Mouse (Mus musculus) left cerebral cortex, adult 8-10 months (tissue): ENCODE data around the gene 0610012G03Rik. TPM values are rescaled to one million over a fixed set of nuclear protein-coding genes. Genes with fewer than 3 reads are reported as not detected.

Source experiments
- DNase-seq, 2 experiments: peaks; one replicate each; pipeline ENCODE4 v3.0.0; 2022; ENCODE audit warnings: low spot score in 2 of 2
- total RNA-seq, 4 experiments: library from RNA; stranded (reverse); gene quantifications; 2 replicates each; pipeline ENCODE4 v1.2.4; 2022

Gene 0610012G03Rik
- total RNA-seq, 4 experiments from 2014 or later: 34.8 to 38.9 (median 36.8) TPM

GRCm38 (mm10) chr16:31932840-31933697 lies 15.2 kb downstream of the 0610012G03Rik start:
- peak; percentile 82 to 95 for DNase-seq

DNA sequence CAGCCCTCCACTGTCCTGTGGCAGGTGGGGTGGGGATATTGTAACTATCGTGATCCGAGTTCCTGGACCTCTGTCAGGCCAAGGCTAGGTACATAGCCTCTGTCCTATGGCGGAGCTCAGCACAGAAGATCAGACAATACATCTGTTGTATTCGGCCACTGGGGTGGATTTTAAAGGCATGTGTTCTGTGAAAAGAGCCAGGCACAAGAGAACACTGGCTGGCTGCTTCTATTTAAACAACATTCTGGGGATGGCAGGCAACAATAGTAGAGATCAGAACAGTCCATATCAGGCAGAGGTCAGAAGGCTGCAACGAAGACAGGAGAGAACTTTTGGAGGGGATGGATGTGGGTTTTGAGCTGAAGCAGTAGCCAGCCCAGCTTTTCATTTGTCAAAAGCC lies 16.0 kb downstream of the 0610012G03Rik start:
- DNase-seq: peak in 1 of 2 experiments; percentile 28

DNA sequence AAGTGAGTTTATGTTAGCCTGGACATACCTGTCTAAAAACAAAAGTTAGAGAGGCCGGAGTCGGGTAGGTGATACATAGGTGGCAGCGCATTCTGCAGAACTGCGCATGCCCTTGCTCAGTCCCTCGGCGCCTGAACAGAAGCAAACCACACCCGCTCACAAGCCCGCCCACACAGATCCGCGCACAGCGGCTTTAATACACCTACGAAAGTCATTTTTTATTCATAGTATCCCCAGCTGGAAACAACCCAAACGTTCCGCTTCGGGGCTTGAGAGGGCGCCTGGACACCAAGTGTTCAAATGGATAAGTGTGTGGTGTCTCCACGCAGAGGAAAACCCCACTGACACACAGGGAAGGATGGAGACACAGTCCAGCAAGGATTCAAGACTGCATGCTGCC lies 17.0 kb downstream of the 0610012G03Rik start:
- peak; percentile 30 to 55 for DNase-seq

- no peak for DNase-seq
These were observed 20.9 kb downstream of the 0610012G03Rik start for GRCm38 (mm10) chr16:31927412-31927811.

DNA sequence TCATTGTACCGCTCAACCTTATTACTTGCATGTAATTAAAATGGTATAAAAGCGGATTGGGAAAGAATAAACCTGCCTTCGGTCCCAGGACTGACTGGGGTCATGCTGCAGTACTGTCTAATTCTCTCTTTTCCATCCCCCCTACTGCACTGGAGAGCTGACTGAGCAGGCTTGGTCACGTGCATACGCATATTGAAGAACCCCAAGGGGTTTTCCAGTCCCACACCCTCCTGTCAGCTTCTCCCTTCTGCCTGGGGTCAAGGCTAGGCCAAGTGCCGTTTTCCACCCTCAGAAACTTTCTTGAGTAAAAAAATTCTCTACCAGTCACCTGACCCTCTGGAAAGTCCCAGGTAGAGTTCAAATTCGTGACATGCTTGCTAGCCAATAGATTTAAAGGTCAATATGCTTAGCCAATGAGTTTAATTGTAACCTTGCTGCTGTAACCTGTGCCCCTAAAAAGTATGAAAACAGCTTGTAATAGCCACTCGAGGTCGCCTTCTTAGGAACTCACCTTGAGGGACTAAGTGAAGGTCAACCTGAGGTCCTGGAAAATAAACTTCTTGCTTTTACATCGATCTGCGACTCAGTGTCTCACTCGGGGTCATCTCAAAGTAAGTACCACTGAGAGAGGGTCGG lies 21.6 kb downstream of the 0610012G03Rik start:
- no peak for DNase-seq

DNA sequence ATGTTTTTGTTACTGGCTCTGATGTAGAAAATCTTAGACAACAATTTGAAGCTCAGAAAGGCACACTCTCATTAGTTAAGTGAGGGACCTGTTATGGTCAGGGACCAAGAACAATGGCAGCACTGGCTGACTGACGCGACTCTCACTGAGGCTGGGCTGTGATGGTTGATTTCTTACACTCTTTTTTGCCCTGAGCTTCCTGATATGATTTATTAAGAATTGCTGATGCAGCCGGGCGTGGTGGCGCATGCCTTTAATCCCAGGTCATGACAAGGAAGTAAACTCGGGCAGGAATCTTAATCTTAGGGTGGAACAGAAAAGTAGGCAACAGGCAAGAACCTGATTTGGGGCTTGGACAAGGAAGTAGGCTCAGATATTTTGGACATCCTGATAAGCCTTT lies 22.2 kb downstream of the 0610012G03Rik start:
- no peak for DNase-seq

- no peak for DNase-seq
These were observed 23.9 kb downstream of the 0610012G03Rik start for GRCm38 (mm10) chr16:31924368-31924767.

- peak; percentile 78 to 80 for DNase-seq
These were observed 30.0 kb downstream of the 0610012G03Rik start for GRCm38 (mm10) chr16:31918248-31918724.

- DNase-seq: no peak
These were observed 30.5 kb downstream of the 0610012G03Rik start for GRCm38 (mm10) chr16:31917776-31918175.

GRCm38 (mm10) chr16:31910281-31910847 lies 37.9 kb downstream of the 0610012G03Rik start:
- no peak for DNase-seq

- DNase-seq: peak in 1 of 2 experiments; percentile 73
These were observed 39.3 kb downstream of the 0610012G03Rik start for GRCm38 (mm10) chr16:31908959-31909358.

DNA sequence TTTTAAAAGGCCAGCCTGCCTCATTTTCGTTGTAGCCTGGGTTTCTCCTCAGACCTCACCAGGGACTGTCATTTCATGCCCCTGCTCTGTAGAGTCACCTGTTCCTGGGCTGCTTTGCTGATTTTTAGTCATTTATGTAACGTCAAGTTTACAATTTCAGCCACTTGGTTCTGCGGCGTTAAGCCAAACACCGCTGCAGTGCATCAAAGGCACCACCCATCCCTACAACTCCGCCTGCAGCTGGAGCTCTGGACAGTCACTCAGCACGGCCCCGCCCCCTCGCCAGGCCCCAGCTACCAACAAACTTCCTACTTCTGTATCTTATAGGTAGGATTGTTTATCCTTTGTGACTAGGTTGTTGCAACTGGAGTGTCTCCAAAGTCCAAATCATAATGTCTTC lies 41.4 kb downstream of the 0610012G03Rik start:
- no peak for DNase-seq

DNA sequence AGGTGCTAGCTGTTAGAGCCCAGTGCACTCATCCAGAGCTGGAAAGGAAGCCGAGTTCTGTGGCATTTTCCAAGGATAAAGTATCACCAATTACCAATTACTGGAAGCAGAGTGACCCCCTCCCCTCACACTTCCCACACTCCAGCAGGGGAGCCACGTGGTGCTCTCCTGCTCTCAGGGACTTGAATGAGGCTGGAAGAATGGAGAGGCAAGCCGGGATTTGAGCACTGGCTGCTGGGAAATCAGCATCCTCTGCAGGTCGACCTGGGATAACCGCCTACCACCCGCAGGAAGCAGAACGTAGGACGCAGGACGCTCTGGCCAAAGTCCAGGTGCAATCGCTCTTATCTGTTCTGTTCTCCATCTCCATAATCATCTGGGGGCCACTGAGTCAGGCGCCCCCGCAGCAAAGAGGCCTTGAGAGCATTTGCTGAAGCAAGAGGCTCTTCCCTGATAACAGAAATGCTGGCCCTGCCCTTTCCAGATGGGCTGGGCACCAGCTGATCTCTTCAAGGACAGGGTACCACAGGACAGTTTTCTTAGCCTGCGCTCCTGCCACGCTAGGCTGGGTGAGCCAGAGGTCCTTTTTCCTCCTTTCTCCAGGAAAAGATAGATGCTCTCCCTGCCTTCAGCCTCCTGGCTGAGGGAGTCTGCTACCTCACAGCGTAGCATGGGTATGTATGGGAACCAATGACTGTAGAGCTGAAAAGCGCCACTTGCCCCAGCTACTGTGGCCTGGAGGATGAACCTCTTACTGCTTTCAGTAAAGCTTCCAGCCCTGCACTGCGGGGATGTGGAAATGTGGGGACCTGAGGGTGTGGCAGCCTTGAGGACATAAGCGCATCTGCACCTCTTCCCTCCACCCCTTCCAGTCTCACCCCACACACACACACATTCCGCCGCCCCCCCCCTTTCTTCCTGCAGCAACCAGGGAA lies 42.1 kb downstream of the 0610012G03Rik start:
- DNase-seq: no peak

DNA sequence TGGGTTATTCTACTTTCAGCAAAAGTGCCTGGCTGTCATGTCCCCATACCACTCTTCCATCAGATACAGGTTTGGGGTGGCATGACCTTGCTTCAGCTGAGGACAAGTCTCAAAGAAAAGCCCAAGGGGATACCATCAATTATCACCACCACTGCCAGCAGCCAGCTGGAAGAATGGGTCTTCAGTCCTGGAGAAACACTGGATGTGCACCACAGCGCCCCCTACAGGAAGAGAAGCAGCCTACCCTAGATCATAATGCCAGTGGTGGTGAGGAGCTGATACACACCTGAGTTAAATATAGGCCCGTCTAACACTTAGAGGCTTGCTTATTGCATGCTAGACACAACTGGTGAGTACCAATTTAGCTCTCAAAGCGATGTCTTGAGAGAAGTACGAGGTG lies 43.0 kb downstream of the 0610012G03Rik start:
- DNase-seq: no peak

- no peak for DNase-seq
These were observed 45.1 kb downstream of the 0610012G03Rik start for GRCm38 (mm10) chr16:31903239-31903638.

- DNase-seq: no peak
These were observed 46.4 kb downstream of the 0610012G03Rik start for GRCm38 (mm10) chr16:31901886-31902285.

DNA sequence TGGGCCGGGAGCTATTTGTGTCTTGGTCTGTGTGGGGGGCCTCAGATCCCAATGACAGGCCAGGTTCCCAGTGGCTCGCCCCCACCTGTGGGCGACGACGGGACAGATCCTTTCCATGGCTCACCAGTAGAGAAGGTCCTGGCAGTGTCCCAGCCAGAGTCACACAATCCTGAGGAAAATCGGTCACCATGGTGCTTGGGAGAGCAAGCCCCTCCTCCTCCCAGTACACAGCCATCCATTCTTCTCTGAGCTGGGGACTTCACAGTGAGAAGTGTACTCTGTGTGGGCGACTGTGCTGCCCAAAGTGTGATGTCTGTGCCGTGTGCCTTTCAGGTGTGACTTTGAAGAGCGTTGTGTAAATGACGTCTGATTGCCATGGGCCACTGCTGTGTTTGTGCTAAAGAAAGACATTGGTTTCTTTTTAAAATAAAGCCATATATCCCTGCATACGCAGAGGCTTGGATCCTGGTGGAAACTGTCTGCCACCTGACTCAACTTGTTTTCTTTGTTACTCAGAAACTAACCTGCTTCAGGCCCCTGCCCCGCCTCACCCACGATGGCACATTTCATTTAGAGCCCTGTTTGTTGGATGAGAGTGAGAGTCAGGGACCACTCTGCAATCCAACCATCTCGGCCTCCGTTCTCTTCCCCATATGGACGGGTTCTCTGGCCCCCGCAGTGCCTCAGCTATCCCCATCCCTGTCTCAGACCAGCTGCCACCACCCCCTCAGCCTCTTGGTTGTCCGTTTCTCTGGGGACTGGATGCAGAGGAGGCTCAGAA lies 49.6 kb downstream of the 0610012G03Rik start:
- DNase-seq: peak in 1 of 2 experiments; percentile 97
